Comparison of ENCODE assay signal across 10 mouse cellular contexts in genomic region chr14:103680285-103680819, GRCm38 (mm10). TPM values are rescaled to one million over a fixed set of nuclear protein-coding genes. Genes with fewer than 3 reads are reported as not detected.
DNase-seq lines count a peak whose midpoint lies in the region; ATAC-seq lines count a peak whose summit lies in the region.
"Had no signal": no experiment of that assay in that cellular context is flagged by ENCODE, and none has a peak within 500 bp of the region (broad histone marks: within the 10 kb centered on the region; RNA-seq: fewer than 3 reads in every experiment).

No protein-coding gene starts in this region.

- 74% methylated on average over 7 of the region's 7 CpGs for whole genome bisulfite sequencing in forebrain, embryonic 13.5 days
- WGBS in forebrain, embryonic 11.5 days, result 73% methylated on average over 7 of the region's 7 CpGs

- no peak for DNase-seq in forebrain, embryonic 11.5 days (ENCODE audit: low spot score)
- peak; percentile 17 to 45 for DNase-seq in lung, adult 18-20 months
- DNase-seq in lung, postnatal 14 days, result no peak
- peak; percentile 57 for DNase-seq in lung, postnatal 36 days
- no peak for DNase-seq in right cerebral cortex, postnatal 10 days (ENCODE audit: low spot score in 2 of 2)
- DNase-seq in layer of hippocampus, postnatal 25 days (ENCODE audit: extremely low spot score in 1 of 2, low spot score in 1 of 2), result no peak
- no peak for DNase-seq in spleen, postnatal 10 days (ENCODE audit: low spot score in 2 of 2)
- DNase-seq: gastrocnemius, postnatal 14 days; left cerebral cortex, postnatal 4 days had no signal

- ATAC-seq in forebrain, embryonic 13.5 days, result peak; percentile 34; the same call in 1 of the 2 replicates
- no peak for ATAC-seq in forebrain, embryonic 11.5 days (replicated peaks; ENCODE audit: low FRiP score)

- peak overlapping the region; percentile 73 for H3K27ac ChIP-seq in forebrain, embryonic 13.5 days
- no peak overlapping the region for H3K27ac ChIP-seq in forebrain, embryonic 11.5 days (ENCODE audit: low read depth, low read length)

- H3K9me3 ChIP-seq in forebrain, embryonic 13.5 days (replicated peaks), result no peaks in the 10 kb centered on the region
- H3K9me3 ChIP-seq in forebrain, embryonic 11.5 days (ENCODE audit: control insufficient read depth, low read length), result no peaks in the 10 kb centered on the region

- 0 out of 2 replicates have a peak, but pooled peaks cover 10% of the 10 kb centered on the region for H3K36me3 ChIP-seq in forebrain, embryonic 13.5 days (ENCODE audit: poor library complexity, severe bottlenecking)
- H3K36me3 ChIP-seq in forebrain, embryonic 11.5 days (ENCODE audit: control insufficient read depth, insufficient read depth, low read length), result no peaks in the 10 kb centered on the region

- H3K9ac ChIP-seq in forebrain, embryonic 13.5 days, result peak overlapping the region; percentile 27; the same call in 1 of the 2 replicates
- no peak overlapping the region for H3K9ac ChIP-seq in forebrain, embryonic 11.5 days (ENCODE audit: low read length)

- peaks cover 56% of the 10 kb centered on the region for H3K4me1 ChIP-seq in forebrain, embryonic 13.5 days
- H3K4me1 ChIP-seq in forebrain, embryonic 11.5 days (replicated peaks; ENCODE audit: control insufficient read depth, insufficient read depth, low read length), result peaks cover 8% of the 10 kb centered on the region; the same call in 1 of the 2 replicates

- H3K27me3 ChIP-seq in forebrain, embryonic 13.5 days, result no peaks in the 10 kb centered on the region
- no peaks in the 10 kb centered on the region for H3K27me3 ChIP-seq in forebrain, embryonic 11.5 days (ENCODE audit: control insufficient read depth, insufficient read depth, low read length)

- H3K4me3 ChIP-seq in forebrain, embryonic 13.5 days, result no peak overlapping the region
- H3K4me3 ChIP-seq in forebrain, embryonic 11.5 days (ENCODE audit: low read depth, low read length), result no peak overlapping the region

- peak overlapping the region; percentile 35; the same call in 1 of the 2 replicates for H3K4me2 ChIP-seq in forebrain, embryonic 13.5 days
- H3K4me2 ChIP-seq in forebrain, embryonic 11.5 days (ENCODE audit: low read depth, low read length, severe bottlenecking), result no peak overlapping the region

RNA-seq across cellular contexts. Expression of gene Slain1, which starts 30.3 kb away (rescaled TPM):
- 11.4 and 14.0 TPM in 2 replicates for polyA plus RNA-seq in forebrain, embryonic 13.5 days (2015; fragmentation: Nextera tagmentation; extraction: Ambion mirVana)
- polyA plus RNA-seq in forebrain, embryonic 11.5 days (2014; fragmentation: Nextera tagmentation; extraction: Ambion mirVana), result 17.1 and 23.2 TPM in 2 replicates
- 10 to 100 TPM; 58.9 to 66.6 TPM for total RNA-seq in layer of hippocampus, postnatal 25 days (2021)

Comparison
In these comparisons a context has a peak if more than half of its experiments do, and no peak if none do; other contexts are left out.
1. DNase-seq: peak in lung, adult 18-20 months (2 of 2) and lung, postnatal 36 days (single experiment); none in forebrain, embryonic 11.5 days (single experiment), lung, postnatal 14 days (single experiment), right cerebral cortex, postnatal 10 days (0 of 2), layer of hippocampus, postnatal 25 days (0 of 2) and spleen, postnatal 10 days (0 of 2).